Mouse (Mus musculus) kidney, postnatal 36 days (tissue): ENCODE measurements around the gene Vmn2r13.
"Not testable (repeated sequence)": the region's sequence is repeated elsewhere in the genome, so short reads cannot be mapped to it uniquely, and the experiment has no call there.

Source experiments
- DNase-seq, 2 experiments: peaks; one replicate each; pipeline ENCODE4 v3.0.0; 2021 to 2022; ENCODE audit warnings: mixed read lengths in 2 of 2

Vmn2r13 gene

GRCm38 (mm10) chr5:109192099-109192498 lies at the start of gene Vmn2r13:
Vmn2r13 (minus strand) TSS chr5:109192199.
- not testable (repeated sequence) for DNase-seq

DNA sequence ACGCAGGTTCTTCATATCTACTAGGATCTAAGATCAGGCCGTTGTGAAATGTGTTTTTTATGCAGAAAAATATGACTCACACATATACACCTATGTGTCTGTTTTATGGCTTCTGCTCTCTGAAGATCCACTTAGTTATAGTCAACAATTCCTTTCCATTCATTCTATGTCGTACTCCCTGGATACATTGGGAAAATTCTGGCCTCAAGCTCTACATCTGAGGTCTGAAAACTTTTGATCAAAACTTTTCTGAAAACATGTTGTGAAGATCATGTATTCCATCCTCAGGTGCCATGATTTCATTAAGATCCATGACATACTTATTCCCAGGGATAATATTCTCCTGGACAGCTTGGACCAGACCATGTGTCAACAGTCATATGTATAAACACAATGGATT lies 32.6 kb upstream of the Vmn2r13 start, which contains the start of gene Vmn2r14:
Gene Vmn2r14, minus strand, starts transcription at position 101 of the 400 bp plus-strand sequence.
- no peak for DNase-seq

- DNase-seq, result not testable (repeated sequence)
Measured at GRCm38 (mm10) chr5:109166851-109167250, 25.1 kb downstream of the Vmn2r13 start.

DNA sequence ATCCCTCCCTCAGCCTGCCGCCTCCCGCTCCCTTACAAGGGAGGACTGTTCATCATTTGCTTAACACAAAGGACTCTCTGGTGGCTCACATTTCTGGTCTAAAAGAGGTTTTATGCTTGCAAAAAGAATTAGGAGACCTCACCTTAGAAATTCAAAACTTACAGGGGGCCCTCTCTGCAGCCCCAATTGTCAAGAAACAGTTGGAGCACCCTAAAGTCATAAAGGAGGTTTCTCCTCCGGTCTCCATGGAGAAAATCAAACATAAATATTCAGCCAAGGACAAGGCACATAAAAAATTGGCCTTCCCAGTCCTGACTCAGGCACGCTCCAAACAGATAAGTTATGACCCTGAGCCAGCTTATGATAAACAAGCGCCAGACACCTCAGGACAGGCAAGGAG lies 31.9 kb downstream of the Vmn2r13 start:
- DNase-seq, result no peak

GRCm38 (mm10) chr5:109159576-109159975 lies 32.4 kb downstream of the Vmn2r13 start:
- not testable (repeated sequence) for DNase-seq

GRCm38 (mm10) chr5:109158488-109159485 lies 33.2 kb downstream of the Vmn2r13 start:
- DNase-seq, result not testable (repeated sequence)

- peak in 1 of 2 experiments; percentile 21 for DNase-seq
Measured at GRCm38 (mm10) chr5:109139546-109139945, 52.5 kb downstream of the Vmn2r13 start.

GRCm38 (mm10) chr5:109136731-109137130 lies 55.3 kb downstream of the Vmn2r13 start:
- DNase-seq, result no peak
